8 mouse cellular contexts compared by ENCODE assay signal in the genomic region with DNA sequence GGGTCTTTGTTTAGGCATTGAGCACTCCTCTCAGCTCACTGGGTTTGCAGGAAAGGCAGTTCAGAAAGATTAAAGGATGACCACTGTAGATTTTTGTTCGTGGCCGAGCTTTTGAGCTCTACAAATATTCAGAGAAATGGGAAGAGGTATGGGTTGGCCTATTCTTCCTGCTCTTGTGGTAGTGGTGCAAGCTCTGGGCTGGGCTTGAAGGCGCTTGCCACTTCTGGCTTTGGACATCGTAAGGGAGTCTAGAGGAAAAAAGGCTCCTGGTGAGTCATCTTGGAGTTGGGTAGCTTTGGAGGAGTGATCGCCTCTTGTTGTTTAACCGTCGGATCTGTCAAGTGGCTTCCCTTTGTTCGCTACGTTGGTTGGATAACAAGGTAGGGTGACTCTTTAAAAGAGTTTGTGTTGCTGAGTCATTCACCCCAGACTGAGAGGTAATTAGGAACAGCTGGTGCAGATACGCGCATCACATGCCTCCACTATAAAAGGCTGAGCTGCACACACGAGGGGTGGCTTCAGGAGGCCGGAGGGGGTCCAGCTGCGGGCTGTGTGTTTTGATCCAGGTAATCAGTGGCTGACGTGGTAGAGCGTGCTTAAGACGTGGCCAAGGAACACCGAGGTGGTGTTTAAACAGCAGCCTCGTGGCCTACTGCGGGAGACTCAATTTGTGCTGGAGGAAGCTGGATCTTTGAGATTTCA. TPM values are rescaled to one million over a fixed set of nuclear protein-coding genes. Genes with fewer than 3 reads are reported as not detected.
DNase-seq lines count a peak whose midpoint lies in the region; ATAC-seq lines count a peak whose summit lies in the region.

No protein-coding gene starts in this region.

- no peaks in the 10 kb centered on the region for H3K27me3 ChIP-seq in embryonic facial prominence, embryonic 11.5 days (ENCODE audit: control insufficient read depth, insufficient read depth, low read length)
- no peaks in the 10 kb centered on the region for H3K27me3 ChIP-seq in heart, embryonic 11.5 days (ENCODE audit: control insufficient read depth, insufficient read depth, low read length)
- H3K27me3 ChIP-seq in lung, embryonic 16.5 days (ENCODE audit: control insufficient read depth, insufficient read depth, low read depth, low read length) = no peaks in the 10 kb centered on the region

- peak overlapping the region; percentile 87 for H3K4me3 ChIP-seq in embryonic facial prominence, embryonic 11.5 days (ENCODE audit: low read depth, low read length)
- H3K4me3 ChIP-seq in heart, embryonic 11.5 days (ENCODE audit: low read depth, low read length) = peak overlapping the region; percentile 87
- peak overlapping the region; percentile 76 for H3K4me3 ChIP-seq in lung, embryonic 16.5 days (ENCODE audit: low read length)

- no peaks in the 10 kb centered on the region for H3K36me3 ChIP-seq in embryonic facial prominence, embryonic 11.5 days (replicated peaks; ENCODE audit: control insufficient read depth, insufficient read depth, low read depth, low read length)
- H3K36me3 ChIP-seq in heart, embryonic 11.5 days (ENCODE audit: control insufficient read depth, insufficient read depth, low read length) = no peaks in the 10 kb centered on the region
- no peaks in the 10 kb centered on the region for H3K36me3 ChIP-seq in lung, embryonic 16.5 days (ENCODE audit: control insufficient read depth, insufficient read depth, low read length)

- peak overlapping the region; percentile 69 for H3K4me2 ChIP-seq in embryonic facial prominence, embryonic 11.5 days (ENCODE audit: low read depth, low read length)
- peak overlapping the region; percentile 78 for H3K4me2 ChIP-seq in heart, embryonic 11.5 days
- peak overlapping the region; percentile 68 for H3K4me2 ChIP-seq in lung, embryonic 16.5 days (ENCODE audit: low read depth, low read length)

- DNase-seq in CD4-positive, CD25-positive, alpha-beta regulatory T cell, adult 2 months (ENCODE audit: low read depth, low spot score) = peak; percentile 59
- peak; percentile 83 for DNase-seq in NIH3T3 (ENCODE audit: low read depth)
- peak; percentile 85 for DNase-seq in embryonic facial prominence, embryonic 11.5 days (ENCODE audit: low spot score)
- peak; percentile 78 for DNase-seq in kidney, adult 9 months
- peak; percentile 40 for DNase-seq in urinary bladder, postnatal 36 days (ENCODE audit: low spot score in 2 of 2)

- peak; percentile 63 for ATAC-seq in embryonic facial prominence, embryonic 11.5 days (replicated peaks; ENCODE audit: insufficient number of reproducible peaks, low FRiP score, low TSS enrichment, low read depth)
- ATAC-seq in heart, embryonic 11.5 days (replicated peaks; ENCODE audit: insufficient number of reproducible peaks, low FRiP score, low TSS enrichment) = peak; percentile 47
- ATAC-seq in lung, embryonic 16.5 days (ENCODE audit: low read depth) = 0 out of 2 replicates have a peak, but pooled peaks have one; percentile 6
- peak; percentile 39 for ATAC-seq in neutrophil, adult 5-6 weeks (ENCODE audit: extremely low read depth, insufficient number of reproducible peaks, low FRiP score, poor library complexity, severe bottlenecking)

- WGBS in embryonic facial prominence, embryonic 11.5 days = under 1% methylated on average over 20 of the region's 20 CpGs
- WGBS in heart, embryonic 11.5 days (ENCODE audit: insufficient replicate concordance) = 1% methylated on average over 20 of the region's 20 CpGs
- WGBS in lung, embryonic 16.5 days = under 1% methylated on average over 20 of the region's 20 CpGs

- no peaks in the 10 kb centered on the region for H3K4me1 ChIP-seq in embryonic facial prominence, embryonic 11.5 days (ENCODE audit: control insufficient read depth, insufficient read depth, low read length)
- peaks cover 41% of the 10 kb centered on the region for H3K4me1 ChIP-seq in heart, embryonic 11.5 days (ENCODE audit: control insufficient read depth, insufficient read depth, low read length)
- H3K4me1 ChIP-seq in lung, embryonic 16.5 days (replicated peaks; ENCODE audit: control insufficient read depth, insufficient read depth, low read length) = peaks cover 13% of the 10 kb centered on the region

- no peaks in the 10 kb centered on the region for H3K9me3 ChIP-seq in embryonic facial prominence, embryonic 11.5 days (replicated peaks; ENCODE audit: control insufficient read depth, low read length)
- no peaks in the 10 kb centered on the region for H3K9me3 ChIP-seq in heart, embryonic 11.5 days (replicated peaks; ENCODE audit: control insufficient read depth, low read length)
- H3K9me3 ChIP-seq in lung, embryonic 16.5 days (ENCODE audit: control insufficient read depth, low read length) = no peaks in the 10 kb centered on the region

- peak overlapping the region; percentile 78 for H3K27ac ChIP-seq in embryonic facial prominence, embryonic 11.5 days (replicated peaks; ENCODE audit: low read depth, low read length)
- H3K27ac ChIP-seq in heart, embryonic 11.5 days (ENCODE audit: low read depth, low read length) = peak overlapping the region; percentile 94
- H3K27ac ChIP-seq in lung, embryonic 16.5 days (ENCODE audit: low read length) = peak overlapping the region; percentile 77

- peak overlapping the region; percentile 95 for H3K9ac ChIP-seq in embryonic facial prominence, embryonic 11.5 days (replicated peaks; ENCODE audit: low read length)
- peak overlapping the region; percentile 86 for H3K9ac ChIP-seq in heart, embryonic 11.5 days (ENCODE audit: low read depth, low read length)
- peak overlapping the region; percentile 79 for H3K9ac ChIP-seq in lung, embryonic 16.5 days (ENCODE audit: low read length)

RNA-seq across cellular contexts. Expression of a gene that starts 1.1 kb away (rescaled TPM):
- polyA plus RNA-seq in embryonic facial prominence, embryonic 11.5 days (2014; fragmentation: Nextera tagmentation; extraction: Ambion mirVana) = 17.8 and 19.0 TPM in 2 replicates
- polyA plus RNA-seq in heart, embryonic 11.5 days (2014; fragmentation: Nextera tagmentation; extraction: Ambion mirVana) = 11.2 and 13.1 TPM in 2 replicates
- 7.8 and 8.8 TPM in 2 replicates for polyA plus RNA-seq in lung, embryonic 16.5 days (2015; fragmentation: Nextera tagmentation; extraction: Ambion mirVana)
- 94.8 and 113 TPM in 2 replicates for total RNA-seq in neutrophil, adult 5-6 weeks (2017)

Comparison
In these comparisons a context has a peak if more than half of its experiments do, and no peak if none do; other contexts are left out.
1. Peak in every context shown above with its lines: DNase-seq, ATAC-seq, H3K4me3 ChIP-seq and H3K27ac ChIP-seq.
2. ATAC-seq: peak in every context shown above with its lines; median percentile 63 in embryonic facial prominence, embryonic 11.5 days; 47 in heart, embryonic 11.5 days; 39 in neutrophil, adult 5-6 weeks; 6 in lung, embryonic 16.5 days.